Mouse (Mus musculus) liver, adult 2 months (tissue): ENCODE data around the gene Spred2.

Experiments used
- CTCF ChIP-seq: fragments of 200-500 bp; IDR thresholded peaks from 2 replicates; pipeline ENCODE4 v1.5.1; 2011; ENCODE audit warnings: low read depth, low read length, control low read depth
- POLR2A ChIP-seq: fragments of 200-500 bp; IDR thresholded peaks from 2 replicates; pipeline ENCODE4 v1.6.1; 2011; ENCODE audit warnings: low read length, control low read depth; ENCODE audit not compliant: insufficient read depth; ENCODE audit errors: extremely low read depth

DNA sequence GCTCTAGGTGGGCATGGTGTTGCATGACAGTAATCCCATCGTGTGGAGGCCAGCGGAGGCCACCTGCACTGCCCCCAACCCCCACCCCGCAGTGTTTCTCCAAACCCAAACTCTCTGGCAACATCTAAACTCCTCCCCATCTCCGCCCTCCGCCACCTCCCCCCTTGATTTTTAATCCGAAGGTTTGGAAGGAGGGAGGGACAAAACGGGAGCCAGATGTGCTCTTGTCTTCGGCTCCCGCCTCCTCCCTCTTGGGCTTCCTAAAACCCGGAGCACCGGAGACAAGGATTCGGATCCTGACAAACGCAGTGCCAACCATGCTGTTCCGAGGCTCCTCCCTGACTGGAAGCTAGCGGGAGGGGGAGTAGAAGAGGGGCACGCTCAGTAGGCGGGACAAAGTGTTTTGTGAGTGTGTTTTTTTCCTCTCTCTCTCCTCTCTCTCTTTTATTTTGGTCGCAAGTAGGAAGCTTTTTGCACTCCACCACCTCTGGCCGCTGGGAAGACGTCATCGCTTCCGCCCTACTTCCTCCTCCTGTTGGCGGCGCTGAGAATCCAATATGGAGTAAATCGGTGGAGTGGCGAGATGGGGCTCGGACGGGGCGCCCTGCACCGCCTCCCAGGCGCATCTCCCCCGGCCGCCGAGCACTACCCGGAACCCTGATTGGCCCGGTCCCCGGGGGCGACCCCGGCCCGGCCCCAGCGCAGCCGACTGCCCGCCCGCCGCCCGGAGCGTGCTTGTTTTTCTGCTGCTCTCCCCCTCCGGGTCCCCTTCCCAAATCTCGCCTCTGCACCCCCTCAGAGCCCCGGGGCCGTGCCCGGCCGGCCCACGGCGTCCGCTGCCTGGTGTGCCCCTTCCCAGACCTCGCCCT, at the start of gene Spred2:
- peak; percentile 17; the same call in 1 of the 2 replicates for TF ChIP-seq CTCF
- TF ChIP-seq POLR2A = peak; percentile 44; the same call in 1 of the 2 replicates
